Mouse (Mus musculus) thymus, postnatal 25 days (tissue): ENCODE results near the gene Efna3.
A peak's percentile ranks its signal among the peaks of the same experiment; 100 is the strongest.

Source experiments
- DNase-seq: peaks from one replicate; pipeline ENCODE4 v3.0.0; 2022

Gene Efna3

DNA sequence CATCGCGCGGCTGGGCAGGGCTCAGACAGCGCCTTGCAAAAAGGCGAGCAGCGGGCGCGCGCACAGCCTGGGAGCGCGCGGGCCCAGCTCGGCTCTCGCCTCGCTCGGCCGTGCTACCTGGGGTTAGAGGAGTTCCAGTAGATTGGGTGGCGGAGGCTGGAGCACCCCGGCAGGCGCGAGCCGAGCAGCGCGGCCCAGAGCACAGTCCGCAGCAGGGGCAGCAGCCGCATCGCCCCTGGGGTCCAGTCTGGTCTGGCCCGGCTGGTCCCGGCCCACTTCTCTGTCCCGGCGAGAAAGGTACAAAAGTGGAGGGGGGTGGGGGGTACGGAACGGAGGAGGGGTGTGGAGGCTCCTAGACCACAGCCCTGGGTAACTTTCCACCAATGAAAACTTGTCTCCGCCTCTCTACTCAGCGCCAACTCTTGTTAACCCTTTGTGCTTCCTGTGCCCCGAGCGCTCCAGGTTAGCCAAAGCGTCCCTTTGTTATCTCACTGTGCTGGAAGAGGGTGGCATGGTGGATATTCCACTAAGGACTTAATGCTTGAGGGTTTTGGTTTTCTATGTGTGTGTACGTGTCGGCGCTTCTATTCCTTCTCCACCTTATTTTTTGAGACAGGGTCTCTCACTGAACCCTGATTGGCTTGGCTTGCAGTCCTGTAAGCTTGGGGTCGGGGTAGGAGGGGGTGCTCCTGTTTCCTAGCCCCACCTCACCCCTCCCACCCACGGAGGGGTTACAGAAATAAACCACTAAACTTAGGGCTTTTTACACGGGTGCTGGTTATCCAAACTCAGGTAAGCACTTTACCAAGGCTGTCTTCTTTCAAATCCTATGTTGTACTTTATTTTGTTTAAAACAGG is 15.2 kb upstream of the Efna3 start, which contains the start of gene Efna4:
TSS of gene Efna4 (minus strand) at position 308 of the 858 bp plus-strand sequence.
- DNase-seq, result peak; percentile 69

DNA sequence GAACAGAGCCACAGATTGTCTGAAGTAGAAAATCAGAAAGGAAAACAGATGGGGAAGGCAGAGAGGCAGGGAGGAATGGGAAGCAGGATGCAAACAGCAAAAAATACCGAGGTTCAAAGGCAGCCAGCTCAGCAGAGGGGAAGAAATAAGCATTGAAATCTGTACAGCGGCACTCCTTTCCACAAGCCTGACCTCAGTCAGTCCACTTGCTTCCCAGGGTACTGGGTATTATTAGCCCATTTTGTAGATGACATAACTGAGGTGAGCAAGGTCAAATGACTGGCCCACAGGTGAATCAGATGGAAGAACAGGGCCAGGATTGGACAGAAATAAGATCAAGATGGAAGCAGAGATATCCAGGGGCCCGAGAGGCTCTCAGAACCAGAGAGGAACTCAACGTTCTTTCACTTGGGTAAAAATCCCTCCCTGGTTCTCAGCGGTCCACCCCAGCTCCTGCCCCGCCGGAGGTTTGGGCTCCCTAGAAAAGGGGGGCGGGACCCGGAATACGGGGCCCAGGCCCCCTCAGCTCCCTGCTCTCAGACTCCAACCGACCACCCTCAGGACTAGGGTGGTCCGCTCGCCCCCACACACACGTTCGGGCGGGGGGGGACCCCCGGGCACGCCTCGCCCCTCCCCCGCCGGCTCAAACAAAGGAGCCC is 14.4 kb upstream of the Efna3 start:
- DNase-seq, result no peak

DNA sequence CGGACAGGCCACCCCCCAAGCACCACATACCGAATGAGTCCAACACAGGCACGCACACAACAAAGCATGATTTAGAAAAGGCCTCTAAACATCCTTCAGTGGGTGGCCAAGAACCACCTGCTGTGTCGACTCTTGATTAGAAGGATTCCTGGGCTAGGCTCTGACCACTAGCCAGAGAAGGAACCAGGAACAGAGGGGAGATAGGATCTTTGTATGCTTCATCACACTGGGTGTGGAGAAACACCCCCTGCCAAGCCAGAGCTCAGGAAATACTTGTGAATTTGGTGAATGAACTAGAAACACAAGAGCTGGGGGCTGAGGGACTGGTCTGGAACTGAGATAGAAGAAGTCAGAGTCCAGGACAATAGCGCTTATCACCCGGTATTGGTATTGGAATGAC is 13.8 kb upstream of the Efna3 start:
- no peak for DNase-seq

DNA sequence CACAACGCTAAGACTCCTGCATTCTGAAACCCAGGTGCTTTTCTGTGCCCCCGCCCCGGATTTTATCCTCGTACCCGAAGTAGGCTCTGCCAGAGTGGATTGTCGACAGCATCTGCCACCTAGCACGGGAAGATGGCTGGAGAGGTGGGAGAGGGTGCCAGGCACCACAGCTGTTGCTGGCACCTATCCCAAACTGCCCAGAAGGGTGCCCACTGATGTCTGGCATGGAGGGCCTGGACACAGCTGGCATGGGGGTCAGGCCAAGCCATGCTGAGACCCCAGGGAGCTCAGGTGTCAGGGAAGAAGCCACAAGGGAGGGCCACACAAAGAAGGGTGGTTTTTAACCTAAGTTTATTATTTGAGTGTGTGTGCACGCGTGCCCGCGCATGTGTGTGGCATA is 10.3 kb upstream of the Efna3 start:
- no peak for DNase-seq

DNA sequence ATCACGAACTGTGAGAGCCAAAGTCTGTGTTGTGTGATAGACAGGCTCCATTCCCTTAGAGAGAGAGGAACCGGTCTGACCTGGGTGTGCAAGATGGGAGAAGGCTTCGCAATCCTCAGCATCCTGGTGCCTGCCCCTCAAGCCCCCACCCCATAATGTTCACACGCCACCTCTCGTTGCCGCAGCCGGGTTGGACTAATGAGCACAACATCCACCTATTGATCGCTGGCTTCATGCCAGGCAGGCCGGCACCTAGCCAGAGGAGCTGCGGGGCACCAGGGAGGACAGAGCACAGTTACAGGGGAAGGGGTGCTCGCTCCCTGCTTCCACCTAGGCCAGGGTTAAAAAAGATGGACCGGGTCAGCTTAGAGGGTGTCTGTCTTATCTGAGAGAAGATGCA is 9.7 kb upstream of the Efna3 start:
- no peak for DNase-seq

DNA sequence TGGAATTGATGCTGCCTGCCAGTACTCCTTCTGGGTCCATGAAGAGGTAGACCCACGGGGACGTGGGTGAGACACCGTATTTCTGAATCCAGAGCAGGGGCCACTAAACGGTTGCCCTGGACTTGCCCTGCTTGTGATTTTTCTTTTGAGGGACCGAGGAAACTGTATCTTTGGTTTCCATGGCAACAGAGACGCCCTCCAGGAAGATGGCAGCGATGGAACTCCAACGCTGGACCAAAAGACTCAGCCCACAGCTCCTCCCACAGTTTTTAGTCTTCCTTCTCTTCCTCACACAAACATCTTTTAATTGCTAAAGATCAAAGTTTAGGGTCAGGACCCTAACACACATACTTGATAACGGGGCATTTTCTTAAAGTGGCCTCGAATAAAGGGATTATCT is 9.2 kb upstream of the Efna3 start:
- no peak for DNase-seq

DNA sequence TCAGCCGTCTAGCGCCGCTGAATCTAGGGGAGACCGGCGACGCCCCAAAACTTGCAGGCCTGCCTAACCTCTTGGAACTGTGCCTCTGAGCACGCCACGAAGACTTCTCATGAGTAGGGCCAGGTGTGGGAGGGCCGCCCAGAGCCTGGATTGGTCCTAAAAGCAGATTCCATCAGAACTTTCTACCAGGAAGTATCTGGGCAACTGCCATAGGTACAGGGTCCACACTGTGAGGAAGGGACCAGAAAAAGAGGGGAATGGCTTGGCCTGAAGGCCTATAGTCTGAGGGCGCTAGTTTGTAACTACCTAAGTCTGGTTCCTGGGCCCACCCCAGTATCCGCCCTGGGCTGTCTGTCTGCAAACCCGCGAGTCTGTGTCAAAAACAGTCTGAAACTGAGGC is 8.8 kb upstream of the Efna3 start:
- DNase-seq, result no peak

DNA sequence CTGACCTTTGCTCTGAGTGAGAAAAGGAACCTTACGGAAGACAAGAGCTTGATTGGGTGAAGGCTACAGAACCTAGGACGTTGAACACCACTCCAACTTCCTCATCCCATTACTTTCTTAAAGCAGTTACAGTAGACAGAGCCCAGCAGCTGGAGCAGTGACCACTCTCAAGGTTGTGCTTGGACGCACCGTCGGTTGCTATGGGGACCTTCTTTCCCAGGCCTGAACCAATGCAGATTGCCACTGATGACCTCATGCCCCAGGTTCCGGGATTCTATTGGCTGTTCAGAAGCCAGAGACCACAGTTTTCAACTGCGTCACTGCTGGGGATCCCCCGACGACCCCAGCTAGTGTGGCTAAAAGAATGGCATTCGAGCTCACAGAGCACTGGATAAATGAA is 8.2 kb upstream of the Efna3 start:
- no peak for DNase-seq

DNA sequence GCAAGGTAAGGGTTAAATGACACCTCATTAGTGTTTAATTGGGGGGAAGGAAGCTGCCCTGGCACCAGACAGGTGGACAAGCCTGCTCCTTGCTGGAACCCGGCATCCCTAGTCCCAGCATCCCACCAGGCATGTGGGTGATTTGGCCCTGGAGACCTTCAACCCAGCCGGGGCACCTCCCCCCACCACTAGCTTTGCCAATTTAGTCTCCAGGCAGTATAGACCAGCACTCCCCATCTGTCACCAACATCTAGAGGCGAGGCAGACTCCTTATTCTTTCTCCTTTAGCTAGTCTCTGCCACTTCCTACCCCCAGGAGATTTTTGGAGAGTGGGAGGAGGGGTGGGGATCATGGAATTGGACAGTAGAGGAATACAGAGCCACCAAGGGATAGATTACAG is 7.6 kb upstream of the Efna3 start:
- DNase-seq, result no peak

DNA sequence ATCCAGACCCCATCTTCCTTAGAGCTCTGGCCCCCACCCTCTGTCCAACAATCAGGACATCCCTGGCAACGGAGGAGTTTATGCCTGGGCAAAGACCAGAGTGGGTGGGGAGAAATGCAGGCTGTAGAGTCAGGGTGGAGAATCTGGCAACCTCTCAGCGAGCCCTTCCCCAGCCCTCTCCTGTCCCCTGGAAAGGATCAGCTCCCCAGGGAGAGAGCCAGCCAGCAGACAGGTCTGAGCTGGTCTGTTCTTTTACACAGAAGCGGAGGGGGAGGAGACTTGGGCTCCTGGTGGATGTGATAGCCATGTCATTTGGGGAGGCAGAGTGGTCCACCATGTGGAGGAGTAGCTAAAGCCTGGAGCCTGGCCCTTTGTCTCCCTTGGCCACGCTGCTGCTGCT is 5.9 kb upstream of the Efna3 start:
- DNase-seq, result no peak

DNA sequence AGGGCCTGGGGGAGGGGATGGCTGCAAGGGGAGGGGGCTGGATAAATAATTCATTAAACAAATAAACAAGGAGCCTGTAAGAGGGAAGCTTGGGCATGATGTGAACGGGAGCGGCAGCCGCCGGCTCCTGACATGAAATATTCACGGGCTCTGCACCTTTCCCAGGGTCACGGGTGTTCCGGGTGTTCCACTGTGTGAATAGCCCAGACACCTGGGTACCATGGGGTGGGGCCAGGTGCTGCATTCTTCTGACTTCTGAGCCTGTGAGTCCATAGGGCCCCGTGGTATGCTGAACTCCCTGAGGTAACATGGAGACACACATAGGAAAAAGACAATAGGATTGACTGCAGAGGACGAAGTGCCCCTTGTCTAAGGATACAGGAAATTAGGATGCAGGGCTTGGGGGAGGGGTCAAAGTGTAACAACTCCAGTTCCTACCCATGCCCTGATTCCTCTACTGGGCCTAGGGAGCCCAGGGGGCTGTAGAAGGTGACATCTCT is 4.7 kb upstream of the Efna3 start:
- no peak for DNase-seq

DNA sequence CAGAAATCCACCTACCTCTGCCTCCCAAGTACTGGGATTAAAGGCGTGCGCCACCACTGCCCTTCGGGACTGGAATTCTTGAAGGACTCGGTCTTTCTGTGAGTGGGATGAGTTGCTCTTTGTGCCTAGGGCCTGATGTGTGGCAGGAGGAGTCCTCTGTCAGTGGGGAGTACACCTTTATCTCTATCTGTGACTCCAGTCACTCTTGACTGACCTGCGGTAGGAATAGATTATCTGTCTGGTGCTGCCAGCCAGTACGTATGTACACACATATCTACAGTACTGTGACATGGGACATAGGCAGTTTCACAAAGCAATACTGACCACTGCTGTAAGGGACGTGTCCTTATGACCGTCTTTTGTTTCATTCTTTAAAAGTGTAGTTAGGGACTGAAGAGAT is 3.1 kb upstream of the Efna3 start:
- DNase-seq, result no peak

DNA sequence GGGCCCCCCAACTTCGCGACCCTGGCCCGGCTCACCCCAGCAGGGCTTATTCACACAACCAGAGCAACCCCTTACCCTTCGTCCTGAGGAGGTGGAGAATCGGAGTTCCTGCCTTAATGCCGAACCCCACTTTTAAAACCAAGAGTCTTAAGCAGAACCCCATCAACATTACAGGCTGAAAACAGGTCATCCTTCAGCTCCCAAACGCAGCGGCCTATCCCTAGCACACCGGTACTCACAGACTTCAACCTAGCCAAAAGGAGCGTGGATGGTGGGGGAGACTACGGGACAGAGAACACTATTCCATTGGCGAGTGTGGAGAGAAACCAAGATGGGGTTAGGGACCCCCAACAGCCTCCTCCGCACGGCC is 649 bp downstream of the Efna3 start:
- DNase-seq, result no peak

DNA sequence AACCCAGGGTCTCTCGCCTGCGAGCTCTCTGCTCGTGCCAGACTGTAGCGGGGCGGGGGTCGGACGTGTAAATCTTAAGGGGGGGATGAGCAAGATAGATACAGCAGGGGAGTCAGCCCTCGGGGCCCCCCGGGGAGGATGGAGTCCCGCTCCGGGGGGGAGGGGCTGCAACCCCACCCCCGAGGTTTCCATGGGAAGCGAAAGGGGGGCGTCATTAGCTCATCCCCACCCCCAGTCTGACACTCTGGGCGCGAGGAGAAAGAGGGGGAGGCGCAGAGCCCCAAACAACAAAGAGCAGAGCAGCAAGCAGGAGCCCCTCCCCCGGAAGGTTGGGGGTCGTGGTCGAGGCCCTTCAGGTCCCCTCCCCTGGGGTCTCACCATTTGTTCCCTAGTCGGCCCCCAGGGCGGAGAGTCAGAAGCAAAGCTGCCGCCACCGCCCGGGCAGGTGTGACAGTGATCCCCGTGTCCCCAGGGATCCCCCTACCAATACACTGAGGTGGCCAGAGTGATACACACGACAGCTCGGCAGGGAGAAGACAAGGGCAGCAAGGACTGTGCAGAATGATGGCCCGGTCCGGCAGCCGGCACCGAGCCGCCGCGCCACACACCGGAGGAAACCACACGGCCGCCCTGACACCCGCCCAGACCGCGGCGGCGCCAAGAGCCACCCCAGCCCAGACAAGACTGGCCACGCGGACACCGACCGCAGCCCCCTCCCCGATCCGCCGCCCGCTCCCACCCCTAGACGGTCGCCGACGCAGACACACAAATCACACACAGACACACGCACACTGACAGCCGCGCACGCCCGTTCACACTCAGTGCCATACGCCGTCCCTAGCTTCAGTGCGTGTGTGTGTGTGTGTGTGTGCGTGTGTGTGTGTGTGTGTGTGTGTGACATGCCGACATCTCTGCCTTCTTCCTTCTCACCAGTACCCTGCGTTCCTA is 1.3 kb downstream of the Efna3 start:
- no peak for DNase-seq

DNA sequence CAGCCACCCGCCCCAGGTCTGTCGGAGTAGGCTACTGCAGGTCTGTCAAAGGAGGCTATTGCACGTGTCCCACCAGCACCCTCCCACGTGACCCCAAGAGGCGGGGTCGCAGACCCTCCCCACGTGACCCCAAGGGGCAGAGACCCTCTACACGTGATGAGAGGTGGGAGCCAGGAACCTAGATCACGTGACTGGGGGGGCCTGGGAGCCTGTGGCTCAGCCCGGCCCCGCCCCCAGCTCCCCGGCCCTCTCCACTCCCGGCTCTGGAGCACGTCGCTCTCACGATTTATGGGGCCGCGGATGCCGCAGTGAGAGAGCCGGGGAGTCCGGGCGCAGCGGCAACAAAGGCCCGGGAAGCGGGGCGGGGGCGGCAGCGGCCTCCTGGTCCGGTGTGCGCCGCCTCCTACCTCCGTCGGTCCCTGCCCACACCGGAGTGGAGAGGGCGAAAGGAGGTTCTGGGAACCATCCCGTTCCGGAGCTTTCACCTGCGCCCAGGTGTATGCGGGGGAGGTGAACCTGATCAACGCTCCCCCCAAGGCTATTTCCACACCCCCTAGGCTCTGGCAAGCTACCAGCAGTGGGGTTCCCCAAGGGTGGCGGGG is 2.1 kb downstream of the Efna3 start:
- peak; percentile 17 for DNase-seq

DNA sequence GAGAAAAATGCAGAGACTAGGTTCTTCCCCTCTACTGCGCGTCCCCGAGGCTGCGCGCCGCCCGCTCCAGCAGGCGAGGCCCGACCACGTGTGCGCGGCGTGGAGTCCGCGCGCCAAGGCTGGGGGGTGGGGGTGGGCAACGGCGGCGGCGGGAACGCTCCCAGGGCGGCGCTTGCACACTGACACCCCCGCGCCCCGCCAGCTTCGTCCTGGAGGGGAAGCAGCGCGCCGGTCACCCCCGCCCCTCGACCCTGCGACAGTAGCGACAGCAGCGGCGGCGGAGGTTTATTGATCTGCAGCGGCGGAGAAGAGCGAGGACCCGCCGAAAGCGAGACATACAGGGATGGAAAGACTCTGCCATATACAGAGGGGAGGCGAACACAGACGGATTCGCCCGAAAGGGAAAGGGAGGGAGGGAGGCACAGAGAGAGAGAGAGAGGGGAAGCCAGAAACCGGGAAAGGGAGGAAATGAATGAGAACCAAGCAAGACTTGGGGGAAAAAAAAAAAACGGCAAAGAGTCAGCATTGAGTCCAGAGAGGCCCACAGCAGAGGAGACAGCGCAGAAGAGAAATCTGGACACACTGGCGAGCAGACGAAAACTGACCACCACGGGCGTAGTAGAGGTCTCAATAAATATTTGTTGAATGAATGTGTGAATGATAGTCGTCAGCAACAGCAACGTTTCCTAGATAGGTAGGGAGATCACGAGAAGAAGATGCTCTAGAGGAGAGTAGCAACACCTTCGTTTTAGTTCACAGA is 3.0 kb downstream of the Efna3 start:
- DNase-seq, result peak; percentile 19

DNA sequence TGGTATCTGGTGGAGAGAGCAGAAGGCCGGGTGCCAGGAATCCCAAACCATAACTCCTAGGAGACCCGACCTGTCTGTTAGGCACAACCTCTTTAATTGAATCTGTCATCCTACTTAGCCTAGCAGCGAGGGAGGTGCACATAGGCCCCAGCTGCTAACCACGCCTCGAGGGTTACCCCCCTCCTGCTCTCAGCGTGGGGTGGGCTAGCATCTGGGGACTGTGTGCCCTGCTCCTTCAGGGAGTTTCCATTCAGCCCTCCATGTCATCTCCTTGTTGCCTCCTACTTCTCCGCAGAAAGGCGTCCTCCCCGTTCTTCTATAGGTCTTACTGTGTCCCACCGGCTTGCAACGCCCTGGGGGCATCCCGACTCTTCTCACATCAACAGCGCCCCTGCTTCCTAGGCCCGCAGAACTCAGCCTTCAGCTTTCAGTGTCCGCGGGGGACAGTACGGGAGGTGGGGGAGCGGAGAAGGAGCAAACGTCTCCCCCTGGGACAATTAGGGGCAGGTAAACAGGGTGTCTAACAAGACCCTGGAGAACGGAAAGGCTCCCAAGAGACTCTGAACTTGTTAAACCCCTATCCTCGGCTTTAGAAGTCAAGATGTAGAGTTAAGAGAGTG is 3.7 kb downstream of the Efna3 start:
- DNase-seq, result no peak

DNA sequence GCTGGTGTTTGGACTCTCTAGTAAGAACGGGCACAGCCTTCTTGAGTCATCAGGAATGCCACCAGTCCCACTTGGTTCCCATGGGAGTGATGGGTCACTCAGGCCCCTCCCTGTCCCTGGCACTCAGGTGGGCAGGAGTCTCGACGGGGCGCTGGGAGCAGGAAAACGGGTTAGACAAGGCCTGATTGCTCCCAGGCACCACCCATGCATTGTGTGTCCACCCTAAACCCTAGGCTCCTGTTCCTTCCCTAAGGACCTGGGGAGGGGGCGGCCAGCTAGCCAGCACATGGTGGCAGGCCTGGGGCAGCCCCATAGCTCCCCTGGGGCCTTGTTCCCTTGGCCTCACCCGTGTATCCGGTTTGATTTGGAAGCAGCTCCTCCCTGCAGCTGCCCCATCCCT is 4.4 kb downstream of the Efna3 start:
- DNase-seq, result no peak

DNA sequence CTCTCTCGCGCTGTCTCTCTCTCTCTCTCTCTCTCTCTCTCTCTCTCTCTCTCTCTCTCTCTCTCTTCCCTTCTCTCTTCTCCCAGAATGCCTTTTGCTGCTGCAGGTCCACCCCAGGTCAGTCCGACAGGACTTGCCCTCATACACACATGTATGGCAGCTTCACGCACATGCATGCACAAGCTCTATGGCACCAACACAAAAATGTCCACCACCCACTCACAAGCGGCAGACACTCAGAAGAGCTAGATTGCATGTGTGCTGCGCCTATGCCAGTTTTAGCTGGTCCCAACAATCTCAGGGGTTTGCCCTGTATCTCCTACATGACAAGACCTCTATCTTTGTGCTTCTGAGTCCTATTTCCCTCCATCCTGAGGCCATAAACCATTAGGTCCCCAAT is 5.5 kb downstream of the Efna3 start:
- DNase-seq, result no peak

DNA sequence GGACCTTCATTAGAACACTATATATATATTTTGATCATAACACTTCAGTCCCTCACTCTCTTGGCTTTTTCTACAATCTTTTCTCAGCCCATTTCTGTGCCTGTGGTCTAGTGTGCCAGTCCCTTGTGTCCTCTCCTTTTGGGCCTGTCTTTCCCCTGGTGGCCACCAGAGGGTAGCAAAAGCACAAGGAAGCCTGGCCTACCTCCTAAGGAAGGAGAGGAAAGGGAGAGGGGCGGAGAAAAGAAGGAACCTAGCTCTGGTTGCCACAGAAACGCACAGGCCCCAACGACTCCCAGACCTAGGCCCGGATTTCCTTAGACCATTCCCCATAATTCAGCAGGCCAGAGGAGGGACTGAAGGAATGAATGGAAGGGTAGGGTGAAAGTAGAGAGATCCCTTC is 5.9 kb downstream of the Efna3 start:
- DNase-seq, result peak; percentile 80
